Mouse (Mus musculus): Measurements from ENCODE around the gene Mon1b.

Gene Mon1b

GRCm38 (mm10) chr8:113673300-113673699 is 37.9 kb downstream of the Mon1b start:
- DNase-seq (ENCODE audit: low spot score in 2 of 2) = no peak

GRCm38 (mm10) chr8:113674611-113675010 is 39.2 kb downstream of the Mon1b start:
- no peak for DNase-seq (ENCODE audit: low spot score in 2 of 2)

- DNase-seq (ENCODE audit: low spot score in 2 of 2) = no peak
Observed at GRCm38 (mm10) chr8:113675281-113675680, 39.9 kb downstream of the Mon1b start.

GRCm38 (mm10) chr8:113676811-113677210 is 41.4 kb downstream of the Mon1b start:
- no peak for DNase-seq (ENCODE audit: low spot score in 2 of 2)

GRCm38 (mm10) chr8:113679361-113679760 is 44.0 kb downstream of the Mon1b start:
- DNase-seq (ENCODE audit: low spot score in 2 of 2) = no peak

- no peak for DNase-seq (ENCODE audit: low spot score in 2 of 2)
Observed at GRCm38 (mm10) chr8:113687889-113688542, 52.6 kb downstream of the Mon1b start.

GRCm38 (mm10) chr8:113688543-113688915 is 53.1 kb downstream of the Mon1b start:
- DNase-seq (ENCODE audit: low spot score in 2 of 2) = no peak

GRCm38 (mm10) chr8:113691622-113692343 is 56.4 kb downstream of the Mon1b start:
- no peak for DNase-seq (ENCODE audit: low spot score in 2 of 2)

Measured in heart, adult 9 months (tissue).